Mouse (Mus musculus) myocyte (in vitro differentiated cells): Measurements from ENCODE around the gene Ocm.

Experiments used
- CEBPB ChIP-seq: IDR thresholded peaks from 2 replicates; pipeline ENCODE4 v1.6.1; 2011; ENCODE audit warnings: mild to moderate bottlenecking, moderate library complexity; ENCODE audit not compliant: poor library complexity, insufficient read depth, severe bottlenecking
- E2F4 ChIP-seq: IDR thresholded peaks from one replicate; pipeline ENCODE4 v1.6.1; 2011; ENCODE audit warnings: mild to moderate bottlenecking, control low read depth, moderate library complexity; ENCODE audit not compliant: insufficient read depth
- MAX ChIP-seq: IDR thresholded peaks from one replicate; pipeline ENCODE4 v1.6.1; 2011; ENCODE audit warnings: low read depth, mild to moderate bottlenecking, control low read depth
- MYOD1 ChIP-seq, 3 experiments: IDR thresholded peaks; one replicate each; pipeline ENCODE4 v1.6.1; 2011; ENCODE audit warnings: control low read depth in 2 of 3, low read depth in 2 of 3, mild to moderate bottlenecking in 2 of 3, moderate library complexity in 1 of 3; ENCODE audit not compliant: insufficient read length in 2 of 3, control insufficient read depth in 1 of 3
- POLR2A ChIP-seq: IDR thresholded peaks from one replicate; pipeline ENCODE4 v1.6.1; 2011; ENCODE audit warnings: low read depth, mild to moderate bottlenecking, control low read depth, moderate library complexity; ENCODE audit not compliant: insufficient read length
- POLR2AphosphoS2 ChIP-seq: IDR thresholded peaks from one replicate; pipeline ENCODE4 v1.6.1; 2011; ENCODE audit warnings: low read depth, control low read depth; ENCODE audit not compliant: insufficient read length
- REST ChIP-seq: IDR thresholded peaks from one replicate; pipeline ENCODE4 v1.6.1; 2011; ENCODE audit warnings: mild to moderate bottlenecking, control low read depth, moderate library complexity; ENCODE audit not compliant: insufficient read depth, insufficient read length
- TCF12 ChIP-seq: IDR thresholded peaks from one replicate; pipeline ENCODE4 v1.6.1; 2011; ENCODE audit warnings: mild to moderate bottlenecking, control low read depth; ENCODE audit not compliant: poor library complexity, insufficient read depth, severe bottlenecking
- TCF3 ChIP-seq: IDR thresholded peaks from one replicate; pipeline ENCODE4 v1.6.1; 2011; ENCODE audit warnings: low read depth, control low read depth; ENCODE audit not compliant: insufficient read length
- USF1 ChIP-seq: IDR thresholded peaks from one replicate; pipeline ENCODE4 v1.6.1; 2011; ENCODE audit warnings: low read depth, mild to moderate bottlenecking, control low read depth, moderate library complexity

GRCm38 (mm10) chr5:144066036-144066435, 39.6 kb upstream of the Ocm start:
- no peak for TF ChIP-seq MYOD1 (IDR thresholded peaks at IDR 0.05; ENCODE audit: control insufficient read depth in 1 of 3, insufficient read length in 2 of 3, low read depth in 2 of 3)
- no peak for TF ChIP-seq MAX
- TF ChIP-seq E2F4: no peak
- no peak for TF ChIP-seq POLR2A
- TF ChIP-seq CEBPB: no peak
- TF ChIP-seq POLR2AphosphoS2: no peak
- no peak for TF ChIP-seq TCF3
- no peak for TF ChIP-seq REST
- TF ChIP-seq TCF12: no peak
- TF ChIP-seq USF1: no peak
